Mouse (Mus musculus) neural tube, embryonic 15.5 days (tissue): ENCODE data around the gene Rhbdd2. TPM values are rescaled to one million over a fixed set of nuclear protein-coding genes. Genes with fewer than 3 reads are reported as not detected.

Experiments
- ATAC-seq: fragments of 200-750 bp; cut with Nextera tagmentation; 2 replicates; pipeline ENCODE4 v1.8.0; 2017; ENCODE audit warnings: mild to moderate bottlenecking, moderate TSS enrichment, moderate library complexity; ENCODE audit not compliant: low FRiP score
- H3K27ac ChIP-seq: fragments of 300-500 bp; sonication (generic); replicated peaks from 2 replicates; pipeline ENCODE4 v1.5.1; 2015; ENCODE audit warnings: mild to moderate bottlenecking, inconsistent platforms
- H3K27me3 ChIP-seq: fragments of 300-500 bp; sonication (generic); replicated peaks from 2 replicates; pipeline ENCODE4 v1.6.1; 2015; ENCODE audit warnings: inconsistent platforms
- H3K36me3 ChIP-seq: fragments of 300-500 bp; sonication (generic); 2 replicates; pipeline ENCODE4 v1.6.1; 2015; ENCODE audit warnings: inconsistent platforms
- H3K4me1 ChIP-seq: fragments of 300-500 bp; sonication (generic); 2 replicates; pipeline ENCODE4 v1.6.1; 2015; ENCODE audit warnings: inconsistent platforms
- H3K4me2 ChIP-seq: fragments of 300-500 bp; sonication (generic); 2 replicates; pipeline ENCODE4 v1.6.1; 2015; ENCODE audit warnings: inconsistent platforms, mild to moderate bottlenecking, moderate library complexity
- H3K4me3 ChIP-seq: fragments of 300-500 bp; sonication (generic); replicated peaks from 2 replicates; pipeline ENCODE4 v1.5.1; 2015; ENCODE audit warnings: mild to moderate bottlenecking, inconsistent platforms
- H3K9ac ChIP-seq: fragments of 300-500 bp; sonication (generic); replicated peaks from 2 replicates; pipeline ENCODE4 v1.6.1; 2015; ENCODE audit warnings: mild to moderate bottlenecking, inconsistent platforms
- H3K9me3 ChIP-seq: fragments of 300-500 bp; sonication (generic); replicated peaks from 2 replicates; pipeline ENCODE4 v1.6.1; 2016; ENCODE audit warnings: inconsistent platforms
- WGBS: fragments of 180-500 bp; shearing (Covaris S2); methylation state at CpG from one replicate; pipeline ENCODE4 v1.1.7; 2015; ENCODE audit warnings: mixed read lengths; 5-methylcytosine and 5-hydroxymethylcytosine counted together
- polyA plus RNA-seq: library from polyadenylated mRNA; unstranded; fragments of >200 nt; fragmentation: Nextera tagmentation; extraction: Ambion mirVana; gene quantifications from 2 replicates; pipeline ENCODE4 v1.2.1, GENCODE M21; 2015

The Rhbdd2 gene
- polyA plus RNA-seq, 1 experiment from 2014 or later, result 94.6 TPM

GRCm38 (mm10) chr5:135670881-135671280, 38.5 kb downstream of the Rhbdd2 start:
- ATAC-seq, result no peak
- H3K36me3 ChIP-seq, result no peaks in the 10 kb centered on the region
- WGBS, result 86% methylated on average over 2 of the region's 2 CpGs

GRCm38 (mm10) chr5:135672509-135672908, 40.1 kb downstream of the Rhbdd2 start:
- Histone ChIP-seq H3K4me2 (no peak overlapping the region), H3K9me3 (no peaks in the 10 kb centered on the region), H3K36me3 (no peaks in the 10 kb centered on the region), H3K9ac (no peak overlapping the region), H3K27me3 (no peaks in the 10 kb centered on the region), H3K4me3 (no peak overlapping the region), H3K27ac (no peak overlapping the region), H3K4me1 (peaks cover 32% of the 10 kb centered on the region)
- WGBS, result 75% methylated on average over 4 of the region's 4 CpGs
- ATAC-seq, result no peak

More at GRCm38 (mm10) chr5:135670881-135671280, 38.5 kb downstream of the Rhbdd2 start:
- peaks cover 29% of the 10 kb centered on the region for H3K4me1 ChIP-seq
- no peaks in the 10 kb centered on the region for H3K9me3 ChIP-seq
- no peak overlapping the region for H3K27ac ChIP-seq
- no peak overlapping the region for H3K4me2 ChIP-seq
- no peak overlapping the region for H3K4me3 ChIP-seq
- no peak overlapping the region for H3K9ac ChIP-seq
- H3K27me3 ChIP-seq, result no peaks in the 10 kb centered on the region

- no peaks in the 10 kb centered on the region for H3K27me3 ChIP-seq
- 48% methylated on average over 5 of the region's 5 CpGs for WGBS
- ATAC-seq, result no peak
- H3K4me1 ChIP-seq, result peaks cover 32% of the 10 kb centered on the region
- H3K27ac ChIP-seq, result 0 out of 2 replicates have a peak overlapping the region, but pooled peaks have one; percentile 6
- no peak overlapping the region for H3K4me2 ChIP-seq
- no peaks in the 10 kb centered on the region for H3K36me3 ChIP-seq
- no peak overlapping the region for H3K9ac ChIP-seq
- H3K9me3 ChIP-seq, result no peaks in the 10 kb centered on the region
- no peak overlapping the region for H3K4me3 ChIP-seq
These were observed 40.6 kb downstream of the Rhbdd2 start for GRCm38 (mm10) chr5:135672980-135673379.

- peaks cover 32% of the 10 kb centered on the region for H3K4me1 ChIP-seq
- no peak overlapping the region for H3K4me3 ChIP-seq
- H3K9me3 ChIP-seq, result no peaks in the 10 kb centered on the region
- peak overlapping the region; percentile 75 for H3K27ac ChIP-seq
- peak overlapping the region; percentile 41 for H3K4me2 ChIP-seq
- H3K36me3 ChIP-seq, result no peaks in the 10 kb centered on the region
- WGBS, result 20% methylated on average over 3 of the region's 3 CpGs
- H3K27me3 ChIP-seq, result no peaks in the 10 kb centered on the region
- peak; percentile 55 for ATAC-seq
- no peak overlapping the region for H3K9ac ChIP-seq
These were observed 41.9 kb downstream of the Rhbdd2 start for GRCm38 (mm10) chr5:135674349-135674775.

- no peak overlapping the region for H3K9ac ChIP-seq
- H3K4me3 ChIP-seq, result no peak overlapping the region
- no peaks in the 10 kb centered on the region for H3K9me3 ChIP-seq
- H3K4me2 ChIP-seq, result peak overlapping the region; percentile 41
- peak; percentile 88 for ATAC-seq
- H3K36me3 ChIP-seq, result no peaks in the 10 kb centered on the region
- 0% methylated on average over 11 of the region's 11 CpGs for WGBS
- H3K4me1 ChIP-seq, result peaks cover 30% of the 10 kb centered on the region
- H3K27ac ChIP-seq, result peak overlapping the region; percentile 75
- H3K27me3 ChIP-seq, result no peaks in the 10 kb centered on the region
These were observed 42.4 kb downstream of the Rhbdd2 start for GRCm38 (mm10) chr5:135674821-135675220.

- Histone ChIP-seq H3K4me3 (no peak overlapping the region), H3K4me1 (peaks cover 30% of the 10 kb centered on the region), H3K9me3 (no peaks in the 10 kb centered on the region), H3K4me2 (no peak overlapping the region), H3K9ac (no peak overlapping the region), H3K27me3 (no peaks in the 10 kb centered on the region), H3K36me3 (no peaks in the 10 kb centered on the region), H3K27ac (no peak overlapping the region)
- 86% methylated on average over 3 of the region's 3 CpGs for WGBS
- no peak for ATAC-seq
These were observed 44.3 kb downstream of the Rhbdd2 start for GRCm38 (mm10) chr5:135676696-135677095.

- H3K4me2 ChIP-seq, result no peak overlapping the region
- WGBS, result 89% methylated on average over 2 of the region's 2 CpGs
- no peak overlapping the region for H3K4me3 ChIP-seq
- H3K9me3 ChIP-seq, result no peaks in the 10 kb centered on the region
- H3K4me1 ChIP-seq, result peaks cover 31% of the 10 kb centered on the region
- H3K9ac ChIP-seq, result no peak overlapping the region
- H3K27ac ChIP-seq, result no peak overlapping the region
- ATAC-seq, result no peak
- no peaks in the 10 kb centered on the region for H3K27me3 ChIP-seq
- H3K36me3 ChIP-seq, result no peaks in the 10 kb centered on the region
These were observed 44.8 kb downstream of the Rhbdd2 start for GRCm38 (mm10) chr5:135677251-135677650.

GRCm38 (mm10) chr5:135678481-135678880, 46.1 kb downstream of the Rhbdd2 start:
- no peaks in the 10 kb centered on the region for H3K36me3 ChIP-seq
- WGBS, result 94% methylated on average over 6 of the region's 6 CpGs
- no peak for ATAC-seq

GRCm38 (mm10) chr5:135680967-135681545, 48.6 kb downstream of the Rhbdd2 start:
- no peak for ATAC-seq
- H3K9ac ChIP-seq, result no peak overlapping the region
- no peaks in the 10 kb centered on the region for H3K27me3 ChIP-seq
- no peak overlapping the region for H3K4me2 ChIP-seq
- H3K9me3 ChIP-seq, result no peaks in the 10 kb centered on the region
- H3K27ac ChIP-seq, result 0 out of 2 replicates have a peak overlapping the region, but pooled peaks have one; percentile 6
- H3K36me3 ChIP-seq, result no peaks in the 10 kb centered on the region
- no peak overlapping the region for H3K4me3 ChIP-seq
- H3K4me1 ChIP-seq, result peaks cover 4% of the 10 kb centered on the region
- 67% methylated on average over 6 of the region's 6 CpGs for WGBS

More at GRCm38 (mm10) chr5:135678481-135678880, 46.1 kb downstream of the Rhbdd2 start:
- Histone ChIP-seq H3K4me3 (no peak overlapping the region), H3K4me1 (peaks cover 26% of the 10 kb centered on the region), H3K4me2 (no peak overlapping the region), H3K9me3 (no peaks in the 10 kb centered on the region), H3K27ac (no peak overlapping the region), H3K27me3 (no peaks in the 10 kb centered on the region), H3K9ac (no peak overlapping the region)

- 98% methylated on average over 5 of the region's 5 CpGs for WGBS
- Histone ChIP-seq H3K27ac (no peak overlapping the region), H3K4me3 (no peak overlapping the region), H3K4me1 (0 out of 2 replicates have a peak, but pooled peaks cover 2% of the 10 kb centered on the region), H3K27me3 (no peaks in the 10 kb centered on the region), H3K4me2 (no peak overlapping the region), H3K9ac (no peak overlapping the region), H3K9me3 (no peaks in the 10 kb centered on the region), H3K36me3 (no peaks in the 10 kb centered on the region)
- ATAC-seq, result no peak
These were observed 49.6 kb downstream of the Rhbdd2 start for GRCm38 (mm10) chr5:135682009-135682408.

- ATAC-seq, result no peak
- Histone ChIP-seq H3K4me2 (no peak overlapping the region), H3K27me3 (no peaks in the 10 kb centered on the region), H3K4me1 (peaks cover 5% of the 10 kb centered on the region), H3K9me3 (no peaks in the 10 kb centered on the region), H3K9ac (no peak overlapping the region), H3K27ac (no peak overlapping the region), H3K36me3 (no peaks in the 10 kb centered on the region), H3K4me3 (no peak overlapping the region)
- 88% methylated on average over 12 of the region's 12 CpGs for WGBS
These were observed 50.6 kb downstream of the Rhbdd2 start for GRCm38 (mm10) chr5:135682942-135683570.

- Histone ChIP-seq H3K27me3 (no peaks in the 10 kb centered on the region), H3K9ac (peak overlapping the region; percentile 79; the same call in 1 of the 2 replicates), H3K36me3 (no peaks in the 10 kb centered on the region), H3K4me1 (peaks cover 34% of the 10 kb centered on the region), H3K4me2 (peak overlapping the region; percentile 94), H3K27ac (no peak overlapping the region), H3K4me3 (peak overlapping the region; percentile 84), H3K9me3 (no peaks in the 10 kb centered on the region)
- 72% methylated on average over 5 of the region's 5 CpGs for WGBS
- ATAC-seq, result no peak
These were observed 58.0 kb downstream of the Rhbdd2 start for GRCm38 (mm10) chr5:135690401-135690800.
